Mouse (Mus musculus) heart, embryonic 12.5 days (tissue): ENCODE results near the gene Car9. TPM values are rescaled to one million over a fixed set of nuclear protein-coding genes. Genes with fewer than 3 reads are reported as not detected.

ENCODE experiments used
- ATAC-seq: fragments of 200-750 bp; cut with Nextera tagmentation; 2 replicates; pipeline ENCODE4 v1.8.0; 2017; ENCODE audit warnings: moderate TSS enrichment, moderate library complexity; ENCODE audit not compliant: insufficient number of reproducible peaks, low FRiP score
- H3K27ac ChIP-seq: fragments of 300-500 bp; sonication (generic); 2 replicates; pipeline ENCODE4 v1.5.1; 2016; ENCODE audit warnings: mild to moderate bottlenecking, moderate library complexity; ENCODE audit not compliant: poor library complexity, severe bottlenecking
- H3K27me3 ChIP-seq: fragments of 300-500 bp; sonication (generic); replicated peaks from 2 replicates; pipeline ENCODE4 v1.6.1; 2016; ENCODE audit warnings: mild to moderate bottlenecking, moderate library complexity
- H3K36me3 ChIP-seq: fragments of 300-500 bp; sonication (generic); 2 replicates; pipeline ENCODE4 v1.6.1; 2016; ENCODE audit warnings: mild to moderate bottlenecking, moderate library complexity
- H3K4me1 ChIP-seq: fragments of 300-500 bp; sonication (generic); replicated peaks from 2 replicates; pipeline ENCODE4 v1.6.1; 2016; ENCODE audit warnings: mild to moderate bottlenecking
- H3K4me2 ChIP-seq: fragments of 300-500 bp; sonication (generic); 2 replicates; pipeline ENCODE4 v1.6.1; 2016; ENCODE audit warnings: mild to moderate bottlenecking, moderate library complexity
- H3K4me3 ChIP-seq: fragments of 300-500 bp; sonication (generic); 2 replicates; pipeline ENCODE4 v1.5.1; 2016; ENCODE audit warnings: mild to moderate bottlenecking
- H3K9ac ChIP-seq: fragments of 300-500 bp; sonication (generic); 2 replicates; pipeline ENCODE4 v1.6.1; 2016; ENCODE audit warnings: mild to moderate bottlenecking, moderate library complexity
- H3K9me3 ChIP-seq: fragments of 300-500 bp; sonication (generic); replicated peaks from 2 replicates; pipeline ENCODE4 v1.6.1; 2016; ENCODE audit warnings: mild to moderate bottlenecking, moderate library complexity
- WGBS: fragments of 180-500 bp; shearing (Covaris S2); methylation state at CpG from one replicate; pipeline ENCODE4 v1.1.7; 2016; 5-methylcytosine and 5-hydroxymethylcytosine counted together
- polyA plus RNA-seq: library from polyadenylated mRNA; unstranded; fragments of >200 nt; fragmentation: Nextera tagmentation; extraction: Ambion mirVana; gene quantifications from 2 replicates; pipeline ENCODE4 v1.2.1, GENCODE M21; 2016

Gene Car9
- 1.6 and 2.0 TPM in 2 replicates for polyA plus RNA-seq

DNA sequence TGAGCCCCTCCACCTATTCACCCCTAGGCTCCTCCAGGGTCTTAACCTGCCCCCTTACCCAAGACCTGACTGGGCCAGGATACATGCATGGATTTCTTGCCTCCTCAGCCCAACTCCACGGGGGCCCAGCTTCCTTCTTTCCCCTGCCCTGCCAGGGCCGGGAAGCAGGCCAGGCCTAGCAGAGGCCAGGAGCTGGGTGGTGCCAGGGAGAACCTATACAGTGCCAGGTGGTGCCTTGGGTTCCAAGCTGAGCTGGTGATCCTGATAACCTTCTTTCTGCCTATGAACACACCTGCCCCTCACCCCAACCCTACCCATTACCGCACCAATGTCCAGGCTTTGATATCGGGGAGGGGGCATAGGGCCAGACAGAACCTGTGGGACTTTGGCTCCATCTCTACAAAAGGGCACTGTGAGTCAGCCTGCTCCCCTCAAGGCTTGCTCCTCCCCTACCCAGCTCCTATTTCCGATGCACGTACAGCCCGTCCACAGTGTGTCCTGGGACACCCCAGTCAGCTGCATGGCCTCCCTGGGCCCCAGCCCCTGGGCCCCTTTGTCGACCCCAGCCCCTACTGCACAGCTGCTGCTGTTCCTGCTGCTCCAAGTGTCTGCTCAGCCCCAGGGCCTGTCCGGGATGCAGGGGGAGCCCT, at the start of gene Car9:
Car9 (plus strand) TSS at position 431 of the 650 bp plus-strand sequence.
- Histone ChIP-seq H3K27me3 (peaks cover 9% of the 10 kb centered on the region), H3K36me3 (no peaks in the 10 kb centered on the region), H3K4me2 (peak within 1 kb of the TSS; percentile 97), H3K4me3 (peak within 1 kb of the TSS; percentile 65), H3K27ac (no peak within 1 kb of the TSS), H3K9me3 (no peaks in the 10 kb centered on the region), H3K4me1 (peaks cover 25% of the 10 kb centered on the region), H3K9ac (peak within 1 kb of the TSS; percentile 77)
- ATAC-seq: peak; percentile 34; the same call in 1 of the 2 replicates
- WGBS: 63% methylated on average over 9 of the region's 9 CpGs

- Histone ChIP-seq H3K9me3 (no peaks in the 10 kb centered on the region), H3K27me3 (peaks cover 42% of the 10 kb centered on the region), H3K9ac (no peak overlapping the region), H3K4me3 (no peak overlapping the region), H3K36me3 (no peaks in the 10 kb centered on the region), H3K4me2 (no peak overlapping the region), H3K4me1 (peaks cover 30% of the 10 kb centered on the region), H3K27ac (no peak overlapping the region)
- no peak for ATAC-seq
- 14% methylated on average over 8 of the region's 8 CpGs for WGBS
Observed at GRCm38 (mm10) chr4:43457124-43457523, 49.6 kb upstream of the Car9 start.

GRCm38 (mm10) chr4:43463102-43463501, 43.7 kb upstream of the Car9 start:
- Histone ChIP-seq H3K27me3 (0 out of 2 replicates have a peak, but pooled peaks cover 2% of the 10 kb centered on the region), H3K36me3 (no peaks in the 10 kb centered on the region), H3K4me2 (no peak overlapping the region), H3K9me3 (no peaks in the 10 kb centered on the region), H3K4me1 (no peaks in the 10 kb centered on the region), H3K27ac (no peak overlapping the region), H3K9ac (no peak overlapping the region), H3K4me3 (no peak overlapping the region)
- no peak for ATAC-seq
- 80% methylated on average over 5 of the region's 5 CpGs for WGBS

DNA sequence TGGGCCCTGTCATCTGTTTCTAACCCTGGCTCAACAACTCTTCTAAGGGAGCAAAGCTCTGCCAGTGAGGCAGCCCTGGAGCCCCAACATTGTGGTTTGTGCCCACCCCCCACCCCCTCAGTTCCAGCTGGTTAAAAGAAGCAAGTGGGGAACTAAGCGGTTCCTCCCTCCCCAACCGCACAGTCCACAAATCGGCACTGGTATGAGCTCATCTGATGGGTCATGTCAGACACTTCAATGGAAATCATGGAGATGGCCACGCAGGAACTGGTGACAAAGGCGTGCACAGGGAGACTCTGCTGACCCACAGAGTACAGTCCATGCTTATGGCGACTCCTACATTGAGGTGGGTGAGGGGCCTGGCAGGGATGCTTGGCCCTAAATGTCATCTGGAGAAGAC, 40.8 kb upstream of the Car9 start:
- Histone ChIP-seq H3K27me3 (no peaks in the 10 kb centered on the region), H3K4me3 (no peak overlapping the region), H3K36me3 (no peaks in the 10 kb centered on the region), H3K27ac (no peak overlapping the region), H3K9me3 (no peaks in the 10 kb centered on the region), H3K4me1 (no peaks in the 10 kb centered on the region), H3K4me2 (no peak overlapping the region), H3K9ac (no peak overlapping the region)
- 77% methylated on average over 6 of the region's 6 CpGs for whole genome bisulfite sequencing
- 0 out of 2 replicates have a peak, but pooled peaks have one; percentile 36 for ATAC-seq

GRCm38 (mm10) chr4:43466872-43467271, 39.9 kb upstream of the Car9 start:
- no peak overlapping the region for H3K27ac ChIP-seq
- 85% methylated on average over 7 of the region's 7 CpGs for WGBS
- H3K4me2 ChIP-seq: no peak overlapping the region
- no peak overlapping the region for H3K4me3 ChIP-seq
- no peak overlapping the region for H3K9ac ChIP-seq
- H3K9me3 ChIP-seq: no peaks in the 10 kb centered on the region
- no peak for ATAC-seq
- H3K4me1 ChIP-seq: no peaks in the 10 kb centered on the region
- no peaks in the 10 kb centered on the region for H3K27me3 ChIP-seq
- no peaks in the 10 kb centered on the region for H3K36me3 ChIP-seq

GRCm38 (mm10) chr4:43470301-43470700, 36.5 kb upstream of the Car9 start:
- Histone ChIP-seq H3K4me1 (no peaks in the 10 kb centered on the region), H3K9me3 (no peaks in the 10 kb centered on the region), H3K9ac (no peak overlapping the region), H3K4me2 (no peak overlapping the region), H3K27ac (no peak overlapping the region), H3K36me3 (no peaks in the 10 kb centered on the region), H3K4me3 (no peak overlapping the region), H3K27me3 (no peaks in the 10 kb centered on the region)
- ATAC-seq: no peak
- WGBS: 87% methylated on average over 10 of the region's 10 CpGs

- no peak overlapping the region for H3K4me3 ChIP-seq
- H3K4me1 ChIP-seq: no peaks in the 10 kb centered on the region; the same call in 1 of the 2 replicates
- no peaks in the 10 kb centered on the region for H3K27me3 ChIP-seq
- no peak for ATAC-seq
- 70% methylated on average over 1 of the region's 1 CpGs for whole genome bisulfite sequencing
- H3K4me2 ChIP-seq: no peak overlapping the region
- no peaks in the 10 kb centered on the region for H3K9me3 ChIP-seq
- no peak overlapping the region for H3K27ac ChIP-seq
- no peaks in the 10 kb centered on the region for H3K36me3 ChIP-seq
- H3K9ac ChIP-seq: no peak overlapping the region
Observed at GRCm38 (mm10) chr4:43473636-43474035, 33.1 kb upstream of the Car9 start.

- no peak overlapping the region for H3K27ac ChIP-seq
- WGBS: 82% methylated on average over 6 of the region's 6 CpGs
- ATAC-seq: no peak
- H3K36me3 ChIP-seq: no peaks in the 10 kb centered on the region
- no peak overlapping the region for H3K4me3 ChIP-seq
- no peak overlapping the region for H3K4me2 ChIP-seq
- no peaks in the 10 kb centered on the region for H3K9me3 ChIP-seq
- no peak overlapping the region for H3K9ac ChIP-seq
- no peaks in the 10 kb centered on the region for H3K27me3 ChIP-seq
- H3K4me1 ChIP-seq: no peaks in the 10 kb centered on the region; the same call in 1 of the 2 replicates
Observed at GRCm38 (mm10) chr4:43476604-43477003, 30.2 kb upstream of the Car9 start.

- H3K4me3 ChIP-seq: peak overlapping the region; percentile 25
- H3K4me2 ChIP-seq: peak overlapping the region; percentile 56
- no peaks in the 10 kb centered on the region; the same call in 1 of the 2 replicates for H3K4me1 ChIP-seq
- no peaks in the 10 kb centered on the region for H3K36me3 ChIP-seq
- no peaks in the 10 kb centered on the region for H3K27me3 ChIP-seq
- peak; percentile 94 for ATAC-seq
- H3K9me3 ChIP-seq: no peaks in the 10 kb centered on the region
- WGBS: 15% methylated on average over 11 of the region's 11 CpGs
- H3K9ac ChIP-seq: peak overlapping the region; percentile 40; the same call in 1 of the 2 replicates
- H3K27ac ChIP-seq: no peak overlapping the region
Observed at GRCm38 (mm10) chr4:43477857-43478533, 28.8 kb upstream of the Car9 start.

GRCm38 (mm10) chr4:43478534-43478858, 28.3 kb upstream of the Car9 start:
- Histone ChIP-seq H3K36me3 (no peaks in the 10 kb centered on the region), H3K9me3 (no peaks in the 10 kb centered on the region), H3K4me2 (peak overlapping the region; percentile 56), H3K4me1 (no peaks in the 10 kb centered on the region; the same call in 1 of the 2 replicates), H3K9ac (peak overlapping the region; percentile 40; the same call in 1 of the 2 replicates), H3K27ac (no peak overlapping the region), H3K4me3 (peak overlapping the region; percentile 25), H3K27me3 (peaks cover 2% of the 10 kb centered on the region; the same call in 1 of the 2 replicates)
- WGBS: 46% methylated on average over 8 of the region's 8 CpGs
- 0 out of 2 replicates have a peak, but pooled peaks have one; percentile 10 for ATAC-seq
